Mouse (Mus musculus): ENCODE results near the gene Lilra6.
"Not testable (repeated sequence)": the region's sequence is repeated elsewhere in the genome, so short reads cannot be mapped to it uniquely, and the experiment has no call there.

Lilra6 gene

DNA sequence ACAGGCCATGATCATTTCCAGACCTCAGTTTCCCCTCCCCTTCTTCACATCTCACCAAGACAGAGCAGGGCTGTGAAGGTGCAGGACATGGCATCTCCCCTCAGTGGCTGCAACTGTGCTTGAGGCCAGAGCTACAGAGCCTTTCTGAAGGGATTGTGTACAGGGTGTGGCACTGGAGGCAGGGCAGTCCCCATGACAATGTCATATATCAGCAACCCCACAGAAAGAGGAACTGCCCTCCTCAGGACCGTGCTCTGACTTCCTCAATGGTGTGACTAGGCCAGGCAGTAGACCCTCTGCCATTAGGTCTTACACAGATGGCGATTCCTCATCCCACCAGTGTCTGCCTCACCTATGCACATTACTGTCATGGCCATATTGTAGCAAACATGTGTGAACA is at the start of gene Lilra6:
Lilra6 (minus strand) TSS at position 117 of the 400 bp plus-strand sequence.
- DNase-seq (ENCODE audit: low read depth, low spot score): not testable (repeated sequence)

DNA sequence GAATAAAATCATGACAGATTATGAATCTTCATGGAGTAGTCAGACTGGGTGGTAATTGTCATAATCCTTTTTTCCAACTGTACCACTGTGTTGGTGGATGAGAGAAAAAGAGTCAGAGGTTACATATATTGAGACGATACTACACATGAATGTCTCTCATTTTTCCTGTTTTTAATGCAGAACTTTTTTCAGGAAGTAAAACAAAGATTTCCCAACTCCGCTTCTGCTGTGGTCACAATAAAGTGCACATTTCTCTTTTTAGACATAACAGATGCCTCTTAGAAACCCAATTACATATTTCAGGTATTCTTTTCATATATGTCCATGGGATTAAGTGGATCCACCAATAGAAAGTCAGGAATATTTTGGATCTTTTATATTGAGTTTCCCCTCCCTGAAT is 46.7 kb upstream of the Lilra6 start:
- DNase-seq (ENCODE audit: low read depth, low spot score): no peak

DNA sequence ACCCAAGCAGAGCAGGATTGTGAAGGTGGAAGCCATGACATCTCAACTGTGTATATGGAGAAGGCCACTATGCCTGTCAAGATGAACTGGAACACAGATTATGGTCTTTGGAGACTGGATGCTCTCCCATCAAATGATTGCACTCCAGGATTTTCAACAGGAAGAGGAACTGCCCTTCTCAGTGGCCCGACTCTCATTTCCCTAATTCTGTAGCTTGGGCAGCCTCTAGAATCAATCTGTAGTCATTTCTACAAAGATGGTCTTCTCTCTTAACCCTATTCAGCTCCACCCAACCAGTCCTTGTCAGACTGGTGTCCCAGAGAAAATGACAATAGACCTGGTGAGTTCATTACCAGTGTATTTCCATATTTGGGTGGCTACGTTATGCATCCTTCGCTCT is 42.1 kb upstream of the Lilra6 start:
- DNase-seq (ENCODE audit: low read depth, low spot score): no peak

DNA sequence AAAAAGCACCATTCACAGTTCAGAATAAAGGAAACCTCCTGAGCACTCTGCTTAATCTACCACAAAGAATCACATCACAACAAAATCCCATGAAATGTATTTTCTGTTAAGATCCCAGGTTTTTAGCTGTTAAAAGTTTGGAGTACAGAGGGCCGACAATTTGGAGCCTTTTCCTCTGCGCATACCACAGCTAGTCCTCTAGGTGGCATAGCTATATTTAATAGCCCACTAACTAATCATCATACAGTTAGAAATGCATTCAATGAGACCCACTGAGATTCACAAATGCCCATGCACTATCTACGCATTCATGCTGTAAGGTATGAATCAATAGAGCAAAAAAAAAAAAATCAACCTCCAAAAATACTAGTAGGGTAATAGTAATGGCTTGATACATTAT is 33.9 kb upstream of the Lilra6 start:
- no peak for DNase-seq (ENCODE audit: low read depth, low spot score)

DNA sequence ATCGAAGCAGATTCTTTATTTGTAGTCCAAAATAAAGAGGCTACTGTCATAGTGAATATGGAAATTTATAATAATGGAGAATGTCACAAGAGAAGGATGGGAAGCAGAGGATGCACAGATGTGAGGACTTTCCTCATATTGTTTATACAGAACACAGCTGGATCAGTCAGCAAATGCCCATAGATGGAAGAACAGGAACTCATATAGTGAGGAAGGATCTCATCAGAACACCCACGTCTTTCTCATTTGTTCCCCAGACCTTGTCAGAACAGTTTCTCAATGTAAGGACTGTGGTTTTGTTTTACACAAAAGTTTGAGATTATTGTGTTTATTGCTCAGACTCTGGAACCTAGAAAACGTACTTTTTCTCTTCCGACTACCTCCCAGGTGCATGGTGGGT is 32.9 kb upstream of the Lilra6 start:
- no peak for DNase-seq (ENCODE audit: low read depth, low spot score)

DNA sequence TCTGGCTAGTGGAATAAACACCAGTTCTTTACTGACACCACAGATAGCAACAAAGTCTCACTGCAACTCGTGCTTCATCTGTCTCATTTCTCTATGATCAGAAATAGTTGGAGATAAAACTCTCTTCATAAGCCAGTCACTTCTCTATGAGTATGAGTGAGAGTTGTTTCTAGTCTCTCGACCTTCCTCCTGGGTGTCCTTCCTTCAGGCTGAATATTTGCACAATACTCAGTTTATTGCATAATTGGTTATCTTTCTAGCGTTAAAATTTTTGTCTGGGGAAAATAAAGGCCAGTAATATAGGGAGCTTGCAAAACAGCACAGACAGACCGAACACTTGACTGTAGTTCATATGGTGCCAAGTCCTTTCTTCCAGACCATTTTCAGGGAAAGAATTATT is 30.8 kb upstream of the Lilra6 start:
- no peak for DNase-seq (ENCODE audit: low read depth, low spot score)

DNA sequence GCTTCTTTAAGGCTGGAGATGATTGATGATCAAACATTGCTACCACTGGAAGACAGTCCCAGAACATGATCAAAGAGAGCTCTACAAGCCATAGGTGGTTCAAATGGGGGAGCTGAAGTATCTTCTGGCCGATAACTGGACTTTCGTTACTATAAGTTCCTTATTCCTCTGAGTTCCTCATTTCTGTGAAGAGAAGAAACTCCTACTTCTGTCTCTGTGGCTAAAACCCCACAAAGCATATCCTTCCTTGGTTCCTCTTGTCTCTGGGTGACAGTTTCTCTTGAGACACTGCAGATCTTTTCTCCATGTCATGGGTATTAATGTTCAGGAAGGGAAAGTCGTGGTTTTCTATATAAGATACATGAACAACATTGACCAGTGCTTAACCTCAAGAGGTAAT is 25.6 kb upstream of the Lilra6 start:
- DNase-seq (ENCODE audit: low read depth, low spot score): no peak

DNA sequence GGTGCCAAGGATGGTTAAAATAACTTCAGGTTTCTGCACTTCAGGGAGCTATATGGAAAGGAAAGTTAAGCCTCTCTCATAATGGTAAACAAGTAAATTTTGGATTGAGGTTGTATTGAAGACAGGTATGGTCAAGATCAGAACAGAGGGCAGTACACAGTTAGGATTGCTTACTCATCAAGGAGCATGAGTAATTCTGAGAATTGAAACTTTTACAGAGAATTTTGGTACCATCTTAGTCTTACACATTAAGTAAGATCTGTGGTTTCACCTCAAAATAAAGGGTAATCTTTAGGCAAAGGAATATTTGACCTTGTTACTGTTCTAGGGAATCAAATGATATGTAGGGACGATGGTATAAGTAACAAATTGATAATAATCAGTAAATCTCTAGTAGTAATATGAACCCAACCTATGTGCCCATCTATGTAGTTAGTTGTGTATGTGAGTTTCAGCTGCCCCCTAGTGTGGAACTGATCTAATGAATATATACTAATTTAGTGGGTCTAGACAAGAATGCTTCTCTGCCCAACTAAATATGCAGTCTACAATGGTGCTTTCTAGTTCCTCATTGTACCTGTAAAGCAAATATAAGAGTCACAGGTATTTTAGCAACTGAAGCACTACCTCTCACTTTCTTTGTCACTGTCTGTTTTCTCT is 24.7 kb upstream of the Lilra6 start:
- DNase-seq (ENCODE audit: low read depth, low spot score): no peak

DNA sequence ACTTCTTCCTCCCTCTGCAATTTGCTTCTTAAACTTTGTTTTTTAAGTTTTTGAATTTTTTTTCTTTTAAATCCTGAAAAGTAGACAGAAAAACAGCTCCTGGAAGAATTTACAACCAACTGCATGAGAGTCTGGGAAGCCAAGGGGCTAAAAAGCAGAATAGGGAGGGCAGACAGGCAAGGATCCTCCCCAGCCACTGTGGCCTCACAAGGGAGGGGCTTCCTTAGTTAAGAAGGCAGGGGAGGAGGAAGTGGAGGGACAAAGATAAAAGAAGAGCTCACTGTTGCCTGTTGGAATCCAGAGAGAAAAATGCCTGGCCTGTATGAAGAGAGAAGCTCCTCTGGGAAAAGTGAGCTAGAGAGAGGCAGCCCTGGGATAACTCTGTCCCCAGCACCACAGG is 20.2 kb upstream of the Lilra6 start:
- not testable (repeated sequence) for DNase-seq (ENCODE audit: low read depth, low spot score)

DNA sequence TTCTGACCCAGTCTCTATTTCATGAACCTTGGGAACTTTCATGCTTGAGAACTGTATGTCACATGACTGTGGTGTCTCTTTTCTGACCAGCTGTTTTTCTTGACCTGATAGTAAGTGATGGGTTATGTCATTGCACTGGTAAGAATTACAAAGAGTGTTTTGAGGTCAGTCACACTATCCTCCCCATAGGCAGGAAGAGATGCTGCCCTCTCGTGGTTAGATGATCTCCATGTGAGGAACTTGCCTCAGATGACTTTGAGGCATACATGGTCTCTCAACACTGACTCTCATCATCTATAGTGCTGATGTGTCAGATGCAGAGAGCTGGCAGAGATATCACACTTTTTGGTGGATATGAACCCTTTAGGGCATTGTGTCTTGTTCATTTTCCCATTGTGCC is 11.6 kb downstream of the Lilra6 start:
- no peak for DNase-seq (ENCODE audit: low read depth, low spot score)

DNA sequence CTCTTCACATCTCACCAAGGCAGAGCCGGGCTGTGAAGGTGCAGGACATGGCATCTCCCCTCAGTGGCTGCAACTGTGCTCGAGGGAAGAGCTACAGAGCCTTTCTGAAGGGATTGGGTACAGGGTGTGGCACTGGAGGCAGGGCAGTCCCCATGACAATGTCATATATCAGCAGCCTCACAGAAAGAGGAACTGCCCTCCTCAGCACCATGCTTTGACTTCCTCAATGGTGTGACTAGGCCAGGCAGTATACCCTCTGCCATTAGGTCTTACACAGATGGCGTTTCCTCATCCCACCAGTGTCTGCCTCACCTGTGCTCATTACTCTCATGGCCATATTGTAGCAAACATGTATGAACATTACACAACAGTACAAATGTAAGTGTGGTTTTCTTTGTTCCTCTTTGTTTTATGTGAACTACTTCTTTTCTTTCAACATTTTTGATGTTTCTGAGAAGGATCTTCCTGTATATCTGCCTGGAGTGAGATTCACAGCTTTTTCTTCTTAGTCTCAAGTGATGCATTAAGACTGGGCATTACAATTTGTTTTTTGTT is 17.2 kb downstream of the Lilra6 start, which contains the start of gene Gm14548:
Gm14548 (minus strand) TSS at position 85 of the 555 bp plus-strand sequence.
- DNase-seq (ENCODE audit: low read depth, low spot score): not testable (repeated sequence)

DNA sequence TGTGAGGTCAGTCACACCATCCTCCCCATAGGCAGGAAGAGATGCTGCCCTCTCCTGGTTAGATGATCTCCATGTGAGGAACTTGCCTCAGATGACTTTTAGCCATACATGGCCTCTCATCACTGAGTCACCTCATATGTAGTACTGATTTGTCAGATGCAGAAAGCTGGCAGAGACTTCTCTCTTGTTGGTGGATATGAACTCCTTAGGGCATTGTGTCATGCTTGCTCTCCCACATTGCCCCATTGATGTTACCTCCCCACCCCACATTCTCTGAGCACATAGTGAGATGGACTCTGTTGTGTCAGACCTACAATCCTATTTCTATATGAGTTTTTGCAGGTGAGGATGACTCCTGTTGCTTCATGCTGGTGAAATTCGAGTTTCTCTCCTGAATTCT is 40.3 kb downstream of the Lilra6 start:
- DNase-seq (ENCODE audit: low read depth, low spot score): not testable (repeated sequence)
